Mouse (Mus musculus) midbrain, embryonic 13.5 days (tissue): ENCODE data around the gene Ms4a2. TPM values are rescaled to one million over a fixed set of nuclear protein-coding genes. Genes with fewer than 3 reads are reported as not detected.

ENCODE experiments used
- polyA plus RNA-seq: library from polyadenylated mRNA; unstranded; fragments of >200 nt; fragmentation: Nextera tagmentation; extraction: Ambion mirVana; gene quantifications from 2 replicates; pipeline ENCODE4 v1.2.1, GENCODE M21; 2015

Ms4a2 gene
- polyA plus RNA-seq, 1 experiment from 2014 or later = not detected

Other genes starting within 250 kb of the Ms4a2 start
- gene Ms4a4a, start 248.2 kb downstream of the Ms4a2 start, polyA plus RNA-seq = 1.5 and 2.1 TPM in 2 replicates
- not detected in 2 replicates for gene Ms4a4c, start 218.9 kb downstream of the Ms4a2 start, polyA plus RNA-seq
- not detected in 2 replicates for gene Ms4a4b, start 180.2 kb downstream of the Ms4a2 start, polyA plus RNA-seq
- 1.9 and 2.0 TPM in 2 replicates for gene Ms4a6c, start 154.4 kb downstream of the Ms4a2 start, polyA plus RNA-seq
- not detected in 2 replicates for gene Gm8369, start 137.8 kb downstream of the Ms4a2 start, polyA plus RNA-seq
- gene Ms4a6b, start 107.2 kb downstream of the Ms4a2 start, polyA plus RNA-seq = 2.5 and 3.1 TPM in 2 replicates
- gene Ms4a4d, start 86.9 kb downstream of the Ms4a2 start, polyA plus RNA-seq = not detected in 2 replicates
- 2.0 and 2.3 TPM in 2 replicates for gene Ms4a6d, start 18.9 kb downstream of the Ms4a2 start, polyA plus RNA-seq
- not detected in 2 replicates for gene Ms4a3, start 17.1 kb upstream of the Ms4a2 start, polyA plus RNA-seq
- gene Oosp2, start 36.8 kb upstream of the Ms4a2 start, polyA plus RNA-seq = not detected in 2 replicates
- gene Oosp1, start 67.4 kb upstream of the Ms4a2 start, polyA plus RNA-seq = not detected in 2 replicates
- gene Oosp3, start 73.3 kb upstream of the Ms4a2 start, polyA plus RNA-seq = not detected in 2 replicates
- not detected in 2 replicates for gene Gif, start 123.8 kb upstream of the Ms4a2 start, polyA plus RNA-seq
- 42.8 and 47.4 TPM in 2 replicates for gene Mrpl16, start 146.7 kb upstream of the Ms4a2 start, polyA plus RNA-seq
- gene Stx3, start 195.7 kb upstream of the Ms4a2 start, polyA plus RNA-seq = 20.7 and 24.1 TPM in 2 replicates
- not detected in 2 replicates for gene Olfr1417, start 215.5 kb upstream of the Ms4a2 start, polyA plus RNA-seq
- gene Olfr1418, start 237.3 kb upstream of the Ms4a2 start, polyA plus RNA-seq = not detected in 2 replicates